Mouse (Mus musculus) hindbrain, embryonic 10.5 days (tissue): ENCODE results near the gene Pnmt. TPM values are rescaled to one million over a fixed set of nuclear protein-coding genes. Genes with fewer than 3 reads are reported as not detected.
A peak's percentile ranks its signal among the peaks of the same experiment; 100 is the strongest.

Source experiments
- DNase-seq: peaks from one replicate; pipeline ENCODE4 v3.0.0-alpha.2; 2017; ENCODE audit warnings: low spot score
- H3K27ac ChIP-seq: fragments of 300-500 bp; sonication (generic); 2 replicates; pipeline ENCODE4 v1.5.1; 2016; ENCODE audit warnings: mild to moderate bottlenecking, moderate library complexity
- H3K27me3 ChIP-seq: fragments of 300-500 bp; sonication (generic); 2 replicates; pipeline ENCODE4 v1.6.1; 2016; ENCODE audit warnings: mild to moderate bottlenecking; ENCODE audit not compliant: poor library complexity, insufficient read depth, severe bottlenecking
- H3K36me3 ChIP-seq: fragments of 300-500 bp; sonication (generic); 2 replicates; pipeline ENCODE4 v1.6.1; 2016; ENCODE audit warnings: mild to moderate bottlenecking, moderate library complexity
- H3K4me1 ChIP-seq: fragments of 300-500 bp; sonication (generic); replicated peaks from 2 replicates; pipeline ENCODE4 v1.6.1; 2016; ENCODE audit warnings: mild to moderate bottlenecking
- H3K4me3 ChIP-seq: fragments of 300-500 bp; sonication (generic); 2 replicates; pipeline ENCODE4 v1.5.1; 2016; ENCODE audit warnings: mild to moderate bottlenecking, moderate library complexity
- H3K9me3 ChIP-seq: fragments of 300-500 bp; sonication (generic); 2 replicates; pipeline ENCODE4 v1.6.1; 2016; ENCODE audit warnings: mild to moderate bottlenecking, moderate library complexity
- WGBS: fragments of 180-500 bp; shearing (Covaris S2); methylation state at CpG from one replicate; pipeline ENCODE4 v1.1.7; 2016; 5-methylcytosine and 5-hydroxymethylcytosine counted together
- polyA plus RNA-seq: library from polyadenylated mRNA; unstranded; fragments of >200 nt; fragmentation: Nextera tagmentation; extraction: Ambion mirVana; gene quantifications from 2 replicates; pipeline ENCODE4 v1.2.1, GENCODE M21; 2016

The Pnmt gene
- 0.65 and 1.2 TPM in 2 replicates for polyA plus RNA-seq

DNA sequence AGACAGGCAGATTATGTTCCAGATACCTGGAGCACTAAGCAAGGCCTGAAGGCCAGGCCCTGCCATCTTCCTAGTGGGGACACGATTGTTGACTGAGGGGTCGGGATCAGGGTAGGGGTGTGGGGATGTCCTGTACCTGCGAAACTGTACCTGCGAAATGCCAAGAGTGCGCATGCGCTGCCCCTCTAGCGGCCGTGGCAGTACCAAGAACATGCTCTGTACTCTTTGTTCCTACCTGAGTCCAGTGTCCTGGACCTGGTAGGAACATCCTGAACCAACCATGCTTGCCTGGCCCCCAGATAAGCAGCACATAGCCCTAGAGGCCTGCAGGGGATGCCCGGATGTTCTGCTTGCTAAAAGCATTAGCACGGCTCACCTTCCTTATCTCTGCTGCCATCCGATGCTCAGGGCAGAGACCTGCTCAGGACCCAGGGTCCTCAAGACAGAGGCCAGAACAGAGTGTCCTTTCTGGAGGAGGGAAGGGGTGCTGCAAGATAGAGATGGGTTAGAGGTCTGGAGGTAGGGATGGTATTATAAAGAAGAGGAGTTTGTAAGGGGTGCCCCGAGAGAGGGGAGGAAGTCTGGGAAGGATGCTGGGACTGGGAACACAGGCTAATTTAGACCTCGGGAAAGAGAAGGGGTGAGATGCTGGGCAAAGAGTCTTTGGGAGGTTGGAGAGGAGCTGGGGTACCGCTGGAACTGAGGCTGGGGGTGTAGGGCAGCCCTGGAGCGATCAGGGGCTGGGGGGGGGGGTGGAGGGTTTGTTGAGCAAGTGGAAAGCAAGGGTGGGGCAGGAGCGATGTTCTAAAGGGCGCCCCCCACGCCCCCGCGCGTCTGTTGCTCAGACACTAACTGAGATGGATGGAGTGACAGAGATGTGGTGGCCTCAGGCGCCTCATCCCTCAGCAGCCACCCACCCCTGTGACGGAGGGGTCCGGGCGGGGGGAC is at the start of gene Pnmt:
TSS of gene Pnmt (plus strand) at position 813 of the 948 bp plus-strand sequence.
- Histone ChIP-seq H3K27ac (no peak within 1 kb of the TSS; the same call in 1 of the 2 replicates), H3K36me3 (peaks cover 11% of the 10 kb centered on the region), H3K27me3 (peaks cover 74% of the 10 kb centered on the region), H3K4me1 (peaks cover 49% of the 10 kb centered on the region), H3K9me3 (no peaks in the 10 kb centered on the region), H3K4me3 (peak within 1 kb of the TSS; percentile 21; the same call in 1 of the 2 replicates)
- WGBS: 52% methylated on average over 25 of the region's 25 CpGs
- DNase-seq: no peak

DNA sequence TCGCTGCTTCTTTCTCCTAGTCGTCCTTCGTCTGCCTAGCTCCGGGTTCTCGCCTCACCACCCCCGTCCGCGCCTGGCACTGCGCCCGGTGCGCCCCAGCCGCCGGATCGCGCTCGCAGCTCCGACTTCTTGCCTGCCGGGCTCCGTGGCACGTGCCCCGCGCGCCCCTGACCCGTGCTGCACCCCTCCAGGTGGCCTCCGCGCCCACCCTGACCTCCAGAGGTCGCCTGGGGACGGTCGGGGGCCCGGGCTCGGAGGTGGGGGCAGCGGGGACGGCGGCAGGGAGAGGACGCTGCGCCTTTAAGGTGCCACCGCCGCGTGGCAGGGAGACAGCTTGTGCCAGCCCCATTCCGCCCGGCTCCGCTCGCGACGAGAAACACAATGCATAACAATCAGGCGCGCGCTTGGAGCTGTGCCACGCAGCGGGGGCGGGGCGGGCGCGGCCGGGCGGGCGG is 47.7 kb upstream of the Pnmt start:
- under 1% methylated on average over 57 of the region's 57 CpGs for WGBS
- Histone ChIP-seq H3K4me3 (peak overlapping the region; percentile 55), H3K4me1 (peaks cover 44% of the 10 kb centered on the region), H3K9me3 (no peaks in the 10 kb centered on the region), H3K27me3 (peaks cover 99% of the 10 kb centered on the region), H3K36me3 (no peaks in the 10 kb centered on the region), H3K27ac (no peak overlapping the region)
- DNase-seq: peak; percentile 29

DNA sequence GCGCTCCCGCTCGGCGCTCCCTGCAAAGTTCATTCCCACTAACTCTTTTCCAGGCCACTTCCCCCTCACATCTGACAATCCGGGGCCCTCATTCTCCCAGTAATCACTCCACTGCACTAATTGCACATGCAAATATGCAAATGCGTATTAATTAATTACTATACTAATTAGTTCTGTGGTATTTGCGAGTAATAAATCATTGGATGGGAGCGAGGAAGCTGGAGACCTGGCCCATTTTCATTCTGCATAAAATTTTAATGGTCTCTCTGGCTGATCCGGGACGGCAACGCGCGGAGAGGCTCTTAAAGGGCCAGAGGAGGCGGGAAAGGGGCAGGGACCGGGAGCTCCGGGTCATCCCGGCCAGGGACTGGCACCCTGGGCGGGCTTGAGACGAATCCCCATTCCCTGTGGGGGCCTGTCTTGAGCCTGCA is 47.2 kb upstream of the Pnmt start:
- H3K27ac ChIP-seq: no peak overlapping the region

DNA sequence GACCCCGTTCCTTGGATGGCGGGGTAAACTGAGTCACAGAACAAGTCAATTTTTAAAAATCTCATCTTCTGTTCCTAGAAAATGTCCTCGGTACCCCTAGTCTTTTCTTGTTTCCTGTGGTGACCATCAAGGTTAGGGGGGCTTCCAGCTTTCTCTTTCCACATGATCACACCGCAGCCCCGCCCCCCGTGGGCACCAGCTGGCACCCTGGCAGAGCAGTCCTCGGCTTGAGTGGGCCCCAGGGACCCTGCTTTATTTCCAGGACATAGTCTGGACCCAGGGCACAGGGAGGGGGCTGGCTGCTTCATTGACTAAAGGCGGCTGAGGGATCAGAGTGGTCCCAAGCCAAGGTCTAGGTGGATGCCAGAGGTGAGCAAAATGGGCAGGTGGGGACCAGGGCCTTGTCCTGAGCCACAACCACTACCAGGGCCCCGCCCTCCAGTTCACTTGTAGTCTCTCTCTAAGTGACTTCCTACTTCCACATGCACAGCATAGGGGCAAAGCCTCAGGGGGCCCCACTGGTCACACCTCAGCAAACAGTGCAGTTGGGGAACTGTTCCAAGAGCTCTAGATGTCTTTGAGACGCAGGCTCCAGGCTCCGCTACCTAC is 46.5 kb upstream of the Pnmt start:
- H3K27ac ChIP-seq: no peak overlapping the region
- no peaks in the 10 kb centered on the region for H3K36me3 ChIP-seq
- peaks cover 33% of the 10 kb centered on the region for H3K4me1 ChIP-seq
- WGBS: 8% methylated on average over 11 of the region's 11 CpGs
- H3K9me3 ChIP-seq: no peaks in the 10 kb centered on the region
- DNase-seq: peak; percentile 9
- peak overlapping the region; percentile 55 for H3K4me3 ChIP-seq
- H3K27me3 ChIP-seq: peaks cover 99% of the 10 kb centered on the region

More for the DNA sequence above, 47.2 kb upstream of the Pnmt start:
- Histone ChIP-seq H3K36me3 (no peaks in the 10 kb centered on the region), H3K4me3 (peak overlapping the region; percentile 55), H3K27me3 (peaks cover 99% of the 10 kb centered on the region), H3K9me3 (no peaks in the 10 kb centered on the region), H3K4me1 (peaks cover 40% of the 10 kb centered on the region)
- no peak for DNase-seq
- WGBS: under 1% methylated on average over 19 of the region's 19 CpGs

DNA sequence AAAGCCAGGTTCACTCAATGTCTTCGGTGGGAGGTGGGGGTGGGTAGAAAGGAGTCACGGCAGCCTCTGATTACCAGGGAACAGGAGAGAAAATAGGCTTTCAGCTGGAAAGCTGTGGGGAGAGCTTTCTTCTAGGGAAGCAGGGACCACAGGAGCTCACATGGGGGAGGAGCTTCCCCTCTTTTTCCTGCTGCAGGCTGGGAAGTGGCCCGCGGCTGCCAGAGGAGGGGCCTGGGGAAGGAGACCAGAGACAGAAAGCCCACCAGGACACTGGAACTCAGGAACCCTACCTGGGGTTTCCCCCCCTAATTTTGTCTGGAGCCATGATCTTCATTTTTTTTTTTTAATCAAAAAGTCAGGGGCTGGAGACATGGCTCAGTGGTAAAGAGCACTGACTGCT is 45.7 kb upstream of the Pnmt start:
- H3K27ac ChIP-seq: no peak overlapping the region
- no peaks in the 10 kb centered on the region for H3K36me3 ChIP-seq
- peaks cover 33% of the 10 kb centered on the region for H3K4me1 ChIP-seq
- 7% methylated on average over 4 of the region's 4 CpGs for WGBS
- H3K9me3 ChIP-seq: no peaks in the 10 kb centered on the region
- peaks cover 99% of the 10 kb centered on the region for H3K27me3 ChIP-seq
- DNase-seq: no peak
- H3K4me3 ChIP-seq: no peak overlapping the region

DNA sequence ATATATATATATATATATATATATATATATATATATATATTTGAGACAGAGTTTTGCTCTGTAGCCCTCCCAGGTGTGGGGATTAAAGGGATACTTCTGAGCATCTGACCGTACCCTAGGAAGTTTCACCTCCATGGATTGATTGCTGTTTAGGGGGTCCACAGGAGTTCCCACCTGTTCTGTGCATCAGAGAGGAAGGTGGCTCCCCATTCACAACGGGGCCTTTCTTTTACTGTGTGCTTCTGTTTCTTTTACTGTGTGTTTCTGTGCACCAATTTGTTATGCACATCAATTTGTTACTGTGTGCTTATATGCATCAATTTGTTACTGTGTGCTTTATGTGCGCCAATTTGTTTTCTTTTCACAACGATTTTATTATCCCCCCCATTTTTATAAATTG is 45.1 kb upstream of the Pnmt start:
- Histone ChIP-seq H3K4me1 (peaks cover 37% of the 10 kb centered on the region), H3K4me3 (no peak overlapping the region), H3K36me3 (no peaks in the 10 kb centered on the region), H3K9me3 (no peaks in the 10 kb centered on the region), H3K27me3 (peaks cover 99% of the 10 kb centered on the region), H3K27ac (no peak overlapping the region)
- 61% methylated on average over 4 of the region's 4 CpGs for WGBS
- no peak for DNase-seq

DNA sequence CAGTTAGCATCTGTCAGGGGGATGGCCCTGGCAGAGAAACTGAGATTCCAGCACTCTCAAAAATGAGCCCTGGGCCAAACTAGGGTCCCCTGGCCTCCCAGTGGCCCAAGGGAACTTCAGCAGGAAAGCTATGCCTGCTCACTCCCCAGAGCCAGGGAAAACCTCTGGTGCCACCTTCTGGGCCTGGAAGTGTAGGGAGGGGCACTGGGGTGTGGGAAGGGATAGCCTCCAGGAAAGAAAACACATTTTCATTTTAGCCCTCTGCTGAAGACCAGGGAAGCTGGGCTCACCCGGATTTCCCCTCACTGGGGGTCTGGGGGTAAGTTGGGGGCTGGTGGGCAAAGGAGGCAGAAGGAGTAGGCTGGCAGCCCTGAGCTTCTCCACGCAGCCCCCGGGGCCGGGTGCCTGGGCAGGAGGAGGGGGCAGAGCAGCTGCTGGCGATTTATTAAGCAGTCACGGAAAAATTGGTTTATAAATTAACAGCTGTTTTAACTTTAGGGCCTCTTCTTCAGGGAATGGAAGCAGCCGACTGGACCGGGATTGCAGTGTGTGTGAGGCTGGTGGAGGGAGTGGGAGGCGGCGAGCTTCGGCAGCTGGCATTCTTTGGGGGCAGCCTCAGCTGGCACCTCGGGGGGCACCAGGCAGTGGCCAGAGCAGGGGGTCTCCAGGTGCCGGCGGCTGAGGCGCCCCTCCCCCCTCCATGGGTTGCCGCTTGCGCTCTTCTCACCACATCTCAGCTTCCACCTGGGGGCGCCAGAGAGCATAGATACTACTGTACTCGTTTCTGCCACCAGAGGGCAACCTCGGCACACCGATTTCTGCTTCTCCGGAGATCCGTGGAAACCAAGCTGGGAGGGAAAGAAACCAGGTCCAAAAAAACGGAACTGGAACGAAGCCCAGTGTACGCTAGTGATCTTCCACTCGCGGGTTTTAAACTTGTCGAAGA is 44.0 kb upstream of the Pnmt start:
- 2% methylated on average over 29 of the region's 29 CpGs for WGBS
- H3K27ac ChIP-seq: no peak overlapping the region
- H3K36me3 ChIP-seq: no peaks in the 10 kb centered on the region
- peaks cover 99% of the 10 kb centered on the region for H3K27me3 ChIP-seq
- peak; percentile 93 for DNase-seq
- no peaks in the 10 kb centered on the region for H3K9me3 ChIP-seq
- peaks cover 47% of the 10 kb centered on the region for H3K4me1 ChIP-seq
- H3K4me3 ChIP-seq: peak overlapping the region; percentile 29

DNA sequence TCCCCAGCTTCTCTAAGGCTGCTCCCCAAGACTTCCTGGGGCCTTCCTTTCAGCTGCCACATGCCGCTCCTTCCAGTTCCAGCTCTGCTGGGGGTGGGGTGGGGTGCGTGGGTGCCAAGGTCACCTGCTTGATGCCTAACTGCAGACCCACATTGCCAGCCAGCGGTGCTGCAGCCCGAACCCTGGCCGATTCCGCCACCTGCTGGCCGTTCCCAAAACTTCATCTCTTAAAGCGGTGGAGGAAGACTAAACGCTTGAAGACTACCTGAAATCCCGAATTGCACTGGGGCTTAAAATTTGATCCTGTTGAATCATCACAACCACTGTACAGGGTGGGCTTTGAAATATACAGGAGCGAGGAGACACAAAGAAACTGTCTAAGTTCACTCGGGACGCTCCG is 41.0 kb upstream of the Pnmt start:
- peak; percentile 82 for DNase-seq
- Histone ChIP-seq H3K36me3 (no peaks in the 10 kb centered on the region), H3K27me3 (peaks cover 99% of the 10 kb centered on the region), H3K4me3 (peak overlapping the region; percentile 36), H3K27ac (no peak overlapping the region), H3K9me3 (no peaks in the 10 kb centered on the region), H3K4me1 (peaks cover 49% of the 10 kb centered on the region)
- 2% methylated on average over 14 of the region's 14 CpGs for WGBS

DNA sequence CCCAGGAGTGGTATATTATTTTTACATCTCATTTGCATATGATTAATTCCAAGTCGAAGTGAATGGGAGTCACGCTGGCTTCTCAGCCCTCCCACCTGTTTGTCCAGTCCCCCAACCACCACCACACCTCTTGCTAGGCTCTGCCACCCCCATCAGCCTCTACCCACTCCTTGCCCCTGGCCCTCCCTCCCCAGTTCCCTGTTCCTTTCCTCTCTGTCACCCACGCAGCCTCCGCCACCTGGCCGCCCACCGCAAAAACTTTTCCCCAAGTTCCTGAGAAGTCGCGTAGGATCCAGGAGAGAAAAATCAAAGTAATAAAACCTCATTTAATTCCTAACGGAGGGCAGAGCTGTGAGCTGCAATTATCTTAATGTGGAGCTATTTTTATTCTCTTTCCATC is 40.1 kb upstream of the Pnmt start:
- H3K9me3 ChIP-seq: no peaks in the 10 kb centered on the region
- no peak for DNase-seq

DNA sequence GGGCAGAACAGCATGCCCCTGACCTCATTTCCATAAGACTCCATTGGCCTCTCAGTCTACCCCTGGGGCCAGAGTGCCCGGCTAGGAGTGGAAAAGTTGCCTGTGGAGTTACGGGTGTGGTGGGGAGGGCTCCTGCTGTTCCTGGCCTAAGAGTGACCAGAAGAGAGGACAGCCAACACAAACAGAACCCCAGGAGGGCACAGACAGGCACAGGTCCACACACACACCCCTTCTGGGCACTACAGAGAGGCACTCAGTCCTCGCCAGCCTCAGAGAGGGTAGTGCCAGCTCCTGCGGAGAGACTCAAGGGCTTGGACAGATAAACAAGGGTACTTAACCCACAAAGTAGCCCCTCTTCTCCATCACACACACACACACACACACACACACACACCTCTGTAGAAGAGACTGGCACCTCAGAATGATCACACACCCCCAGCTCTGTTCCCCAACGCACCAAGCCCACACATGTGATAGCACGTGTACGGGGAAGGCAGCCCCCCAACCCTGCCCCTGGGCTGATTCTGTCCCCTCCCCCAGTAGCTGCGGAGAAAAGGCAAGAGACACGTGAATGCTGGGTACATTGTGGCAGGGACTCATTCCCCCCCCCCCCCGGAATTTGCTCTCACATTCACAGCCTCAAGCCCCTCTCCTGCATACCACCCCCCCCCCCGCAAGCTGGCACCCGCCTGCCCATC is 38.7 kb upstream of the Pnmt start:
- peaks cover 43% of the 10 kb centered on the region for H3K4me1 ChIP-seq
- WGBS: under 1% methylated on average over 12 of the region's 12 CpGs
- H3K9me3 ChIP-seq: no peaks in the 10 kb centered on the region
- no peak for DNase-seq
- H3K4me3 ChIP-seq: peak overlapping the region; percentile 64
- no peak overlapping the region for H3K27ac ChIP-seq
- peaks cover 100% of the 10 kb centered on the region for H3K27me3 ChIP-seq
- H3K36me3 ChIP-seq: no peaks in the 10 kb centered on the region

More for the DNA sequence above, 40.1 kb upstream of the Pnmt start:
- Histone ChIP-seq H3K27me3 (peaks cover 100% of the 10 kb centered on the region), H3K27ac (no peak overlapping the region), H3K4me3 (no peak overlapping the region), H3K36me3 (no peaks in the 10 kb centered on the region), H3K4me1 (peaks cover 49% of the 10 kb centered on the region)
- 8% methylated on average over 9 of the region's 9 CpGs for WGBS

DNA sequence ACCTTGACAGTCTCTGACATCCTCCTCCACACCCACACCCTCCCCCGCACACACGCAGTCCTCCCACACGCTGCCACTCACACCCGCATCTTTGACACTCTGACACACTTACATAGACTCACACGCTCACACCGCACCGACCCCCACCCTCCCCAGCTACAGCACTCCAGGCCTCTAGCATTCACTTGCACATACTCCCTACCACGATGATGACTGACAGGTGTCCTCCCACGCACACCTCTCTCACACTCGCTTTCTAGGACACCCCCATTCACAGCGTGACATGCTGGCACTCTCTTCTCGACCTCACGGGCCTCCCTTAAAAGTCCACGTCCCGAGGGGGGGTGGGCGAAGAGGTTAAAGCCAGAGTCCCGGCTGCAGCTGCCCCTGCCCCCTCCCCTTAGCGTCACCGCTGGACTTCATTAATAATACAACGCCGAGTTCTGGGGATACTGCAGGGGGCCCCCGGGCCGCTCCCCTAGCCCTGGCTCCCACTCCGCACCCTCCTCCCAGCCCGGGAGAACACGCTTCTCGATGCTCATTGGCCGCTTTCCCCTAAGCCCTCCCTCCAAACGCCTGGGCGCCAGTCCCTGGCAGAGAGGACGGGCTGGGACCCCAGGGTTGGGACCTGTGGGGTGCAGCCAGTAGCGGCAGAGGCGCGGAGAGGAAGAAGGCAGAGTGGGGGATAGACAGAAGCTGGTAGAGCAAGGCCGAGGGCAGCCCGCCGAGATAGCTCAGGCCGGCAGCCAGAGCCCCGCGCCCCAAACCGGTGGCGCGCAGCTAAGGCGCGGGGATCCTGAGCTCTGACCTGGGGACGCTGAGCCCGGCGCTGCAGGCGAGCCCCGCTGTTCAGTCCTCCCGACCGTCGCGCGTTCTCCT is 37.9 kb upstream of the Pnmt start, which contains the start of gene Ppp1r1b:
TSS of gene Ppp1r1b (plus strand) at position 322 of the 879 bp plus-strand sequence.
- Histone ChIP-seq H3K4me1 (peaks cover 43% of the 10 kb centered on the region), H3K9me3 (no peaks in the 10 kb centered on the region), H3K27me3 (peaks cover 100% of the 10 kb centered on the region), H3K36me3 (no peaks in the 10 kb centered on the region), H3K4me3 (peak within 1 kb of the TSS; percentile 64), H3K27ac (peak within 1 kb of the TSS; percentile 9; the same call in 1 of the 2 replicates)
- peak; percentile 49 for DNase-seq
- WGBS: under 1% methylated on average over 55 of the region's 55 CpGs
